Mouse (Mus musculus) liver, embryonic 14.5 days (tissue): ENCODE measurements around the gene Scn9a. TPM values are rescaled to one million over a fixed set of nuclear protein-coding genes. Genes with fewer than 3 reads are reported as not detected.

Source experiments
- ATAC-seq: fragments of 200-750 bp; cut with Nextera tagmentation; 2 replicates; pipeline ENCODE4 v1.8.0; 2017; ENCODE audit warnings: moderate number of reproducible peaks, mild to moderate bottlenecking, moderate library complexity; ENCODE audit not compliant: insufficient read depth
- DNase-seq, 3 experiments: peaks; one replicate each; pipeline ENCODE4 v3.0.0-alpha.2; 2012 to 2013; ENCODE audit warnings: low read depth in 3 of 3, low spot score in 3 of 3
- H3K27ac ChIP-seq: fragments of 300-500 bp; sonication (generic); 2 replicates; pipeline ENCODE4 v1.5.1; 2014; ENCODE audit warnings: moderate library complexity, mild to moderate bottlenecking, control low read depth, inconsistent platforms
- H3K27me3 ChIP-seq: fragments of 300-500 bp; sonication (generic); 2 replicates; pipeline ENCODE4 v1.6.1; 2014; ENCODE audit warnings: mild to moderate bottlenecking, low read length, moderate library complexity; ENCODE audit not compliant: control insufficient read depth, insufficient read depth
- H3K36me3 ChIP-seq: fragments of 300-500 bp; sonication (generic); replicated peaks from 2 replicates; pipeline ENCODE4 v1.6.1; 2014; ENCODE audit warnings: low read depth; ENCODE audit not compliant: control insufficient read depth, insufficient read depth
- H3K4me1 ChIP-seq, 2 experiments: fragments of 200-500 bp in 1 of 2; fragments of 300-500 bp in 1 of 2; sonication (generic) in 1 of 2; replicated peaks; 2 replicates each; pipeline ENCODE4 v1.6.1; 2012 to 2014; ENCODE audit warnings: antibody characterized with exemption in 1 of 2, inconsistent platforms in 1 of 2, low read length in 1 of 2; ENCODE audit not compliant: control insufficient read depth in 2 of 2, insufficient read depth in 2 of 2
- H3K4me2 ChIP-seq: fragments of 300-500 bp; sonication (generic); 2 replicates; pipeline ENCODE4 v1.6.1; 2014; ENCODE audit warnings: low read depth, mild to moderate bottlenecking, control low read depth, moderate library complexity
- H3K4me3 ChIP-seq, 2 experiments: fragments of 200-500 bp in 1 of 2; fragments of 300-500 bp in 1 of 2; sonication (generic) in 1 of 2; 2 replicates each; pipeline ENCODE4 v1.5.1; 2012 to 2014; ENCODE audit warnings: low read depth in 2 of 2, low read length in 2 of 2, mild to moderate bottlenecking in 2 of 2, control low read depth in 1 of 2, inconsistent platforms in 1 of 2, moderate library complexity in 1 of 2; ENCODE audit not compliant: insufficient read depth in 1 of 2
- H3K9ac ChIP-seq: fragments of 300-500 bp; sonication (generic); replicated peaks from 2 replicates; pipeline ENCODE4 v1.6.1; 2014; ENCODE audit warnings: mild to moderate bottlenecking, control low read depth, moderate library complexity
- H3K9me3 ChIP-seq: fragments of 300-500 bp; sonication (generic); 2 replicates; pipeline ENCODE4 v1.6.1; 2016; ENCODE audit warnings: low read length, mixed read lengths; ENCODE audit not compliant: control insufficient read depth
- CTCF ChIP-seq: IDR thresholded peaks from 2 replicates; pipeline ENCODE4 v1.5.1; 2016; ENCODE audit warnings: antibody characterized with exemption, low read depth, control low read depth
- EP300 ChIP-seq: IDR thresholded peaks from 2 replicates; pipeline ENCODE4 v1.6.1; 2016; ENCODE audit warnings: antibody characterized with exemption, low read depth
- WGBS: fragments of 180-500 bp; shearing (Covaris S2); extraction: QIAGEN DNeasy Blood & Tissue Kit; methylation state at CpG from one replicate; pipeline ENCODE4 v1.1.7; 2014; ENCODE audit not compliant: insufficient replicate concordance; 5-methylcytosine and 5-hydroxymethylcytosine counted together
- polyA plus RNA-seq, 2 experiments: library from polyadenylated mRNA; depleted of rRNA in 1 of 2; stranded (reverse) in 1 of 2; unstranded in 1 of 2; fragments of >200 nt; fragmentation: Nextera tagmentation in 1 of 2; extraction: Ambion mirVana in 1 of 2; gene quantifications; 2 replicates each; pipeline versions ENCODE4 v1.2.1 to v1.2.3; 2012 to 2014

The Scn9a gene
- polyA plus RNA-seq, 2 experiments = under 0.01 TPM; not detected in 1

- DNase-seq (no peak), ATAC-seq (no peak)
- TF ChIP-seq EP300 (no peak), CTCF (no peak)
- Histone ChIP-seq H3K36me3 (no peaks in the 10 kb centered on the region), H3K4me2 (no peak overlapping the region), H3K27ac (no peak overlapping the region), H3K4me3 (no peak overlapping the region), H3K9ac (no peak overlapping the region), H3K4me1 (no peaks in the 10 kb centered on the region), H3K27me3 (no peaks in the 10 kb centered on the region), H3K9me3 (no peaks in the 10 kb centered on the region)
- 68% methylated on average over 3 of the region's 3 CpGs for WGBS
Observed at GRCm38 (mm10) chr2:66465484-66465883, 169.3 kb downstream of the Scn9a start.

DNA sequence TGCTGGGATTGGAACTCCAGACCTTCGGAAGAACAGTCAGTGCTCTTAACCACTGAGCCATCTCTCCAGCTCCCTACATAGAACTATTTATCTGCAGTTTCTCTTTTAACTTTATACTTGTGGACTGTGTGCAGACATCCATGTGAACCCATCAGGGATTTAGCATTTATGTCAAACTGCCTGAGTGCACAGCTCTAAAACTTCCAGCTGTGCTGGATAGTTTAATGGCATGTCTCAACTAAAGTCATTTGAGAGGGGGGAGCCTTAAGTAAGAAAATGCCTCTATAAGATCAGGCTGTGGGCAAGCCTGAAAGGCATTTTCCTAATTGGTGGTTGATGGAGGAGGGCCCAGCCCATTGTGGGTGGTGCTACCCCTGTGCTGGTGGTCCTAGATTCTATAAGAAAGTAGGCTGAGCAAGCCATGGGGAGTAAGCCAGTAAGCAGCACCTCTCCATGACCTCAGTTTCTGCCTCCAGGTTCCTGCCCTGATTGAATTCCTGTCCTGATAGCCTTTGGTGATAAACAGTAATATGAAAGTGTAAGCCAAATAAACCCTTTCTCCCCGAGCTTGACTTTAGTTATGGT, 169.8 kb downstream of the Scn9a start:
- TF ChIP-seq EP300 = no peak
- no peak for TF ChIP-seq CTCF
- Histone ChIP-seq H3K27me3 (no peaks in the 10 kb centered on the region), H3K4me3 (no peak overlapping the region), H3K4me1 (no peaks in the 10 kb centered on the region), H3K9ac (no peak overlapping the region), H3K9me3 (no peaks in the 10 kb centered on the region), H3K27ac (no peak overlapping the region), H3K36me3 (no peaks in the 10 kb centered on the region), H3K4me2 (no peak overlapping the region)
- no peak for ATAC-seq
- 56% methylated on average over 2 of the region's 2 CpGs for WGBS
- no peak for DNase-seq

- DNase-seq (no peak), ATAC-seq (no peak)
- no peak overlapping the region for H3K4me2 ChIP-seq
- H3K27ac ChIP-seq = no peak overlapping the region
- no peaks in the 10 kb centered on the region for H3K9me3 ChIP-seq
- H3K36me3 ChIP-seq = no peaks in the 10 kb centered on the region
- no peak overlapping the region for H3K4me3 ChIP-seq
- no peaks in the 10 kb centered on the region for H3K4me1 ChIP-seq
- whole genome bisulfite sequencing = 55% methylated on average over 6 of the region's 6 CpGs
- no peak overlapping the region for H3K9ac ChIP-seq
- no peaks in the 10 kb centered on the region for H3K27me3 ChIP-seq
- TF ChIP-seq CTCF = no peak
Observed at GRCm38 (mm10) chr2:66463916-66464315, 170.8 kb downstream of the Scn9a start.

GRCm38 (mm10) chr2:66462458-66462857, 172.3 kb downstream of the Scn9a start:
- H3K4me1 ChIP-seq = no peaks in the 10 kb centered on the region
- no peak for ATAC-seq
- no peak for DNase-seq
- no peaks in the 10 kb centered on the region for H3K36me3 ChIP-seq
- 65% methylated on average over 1 of the region's 1 CpGs for whole genome bisulfite sequencing
- no peak overlapping the region for H3K4me2 ChIP-seq
- H3K9ac ChIP-seq = no peak overlapping the region
- H3K4me3 ChIP-seq = no peak overlapping the region
- no peaks in the 10 kb centered on the region for H3K27me3 ChIP-seq
- TF ChIP-seq CTCF (no peak), EP300 (no peak)
- no peaks in the 10 kb centered on the region for H3K9me3 ChIP-seq
- H3K27ac ChIP-seq = no peak overlapping the region

DNA sequence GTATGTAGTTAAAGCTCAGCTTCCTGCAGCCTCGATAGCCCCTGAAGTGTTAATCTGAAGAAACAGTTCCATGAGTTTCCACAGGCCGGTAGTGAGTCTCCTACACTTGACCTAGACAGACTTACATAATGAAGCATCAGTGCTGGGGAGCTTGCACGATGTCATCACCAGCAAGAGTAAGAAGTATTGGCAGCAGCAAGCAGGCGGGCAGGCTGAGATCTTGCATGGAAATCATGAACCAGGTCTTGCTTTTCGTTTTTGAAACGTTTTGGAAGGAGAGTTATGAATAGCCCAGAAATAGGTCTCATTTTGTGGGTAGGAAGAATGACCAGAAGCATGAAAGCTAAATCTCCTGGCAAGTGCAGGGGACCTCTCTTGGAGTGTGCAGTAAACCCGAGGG, 194.1 kb downstream of the Scn9a start, which contains the start of gene Scn1a:
Scn1a (minus strand) TSS at position 130 of the 400 bp plus-strand sequence.
- Histone ChIP-seq H3K27me3 (no peaks in the 10 kb centered on the region), H3K4me1 (no peaks in the 10 kb centered on the region), H3K4me3 (no peak within 1 kb of the TSS), H3K4me2 (no peak within 1 kb of the TSS), H3K9ac (no peak within 1 kb of the TSS), H3K9me3 (no peaks in the 10 kb centered on the region), H3K36me3 (no peaks in the 10 kb centered on the region), H3K27ac (no peak within 1 kb of the TSS)
- TF ChIP-seq CTCF = no peak
- ATAC-seq (no peak), DNase-seq (no peak)
- 9% methylated on average over 7 of the region's 7 CpGs for WGBS
